Mouse (Mus musculus) left cerebral cortex, postnatal 36 days (tissue): ENCODE results near the gene Tmem181a. TPM values are rescaled to one million over a fixed set of nuclear protein-coding genes. Genes with fewer than 3 reads are reported as not detected.
"Not testable (repeated sequence)": the region's sequence is repeated elsewhere in the genome, so short reads cannot be mapped to it uniquely, and the experiment has no call there.

Experiments used
- DNase-seq, 2 experiments: peaks; one replicate each; pipeline ENCODE4 v3.0.0; 2021 to 2022; ENCODE audit warnings: low spot score in 2 of 2, mixed read lengths in 1 of 2
- intact Hi-C: fragments of 180-260 bp; cut with DNase I; formaldehyde crosslinking; loops from one replicate; pipeline ENCODE4 v1.15.1; 2025
- total RNA-seq, 2 experiments: library from RNA; stranded (reverse); gene quantifications; 2 replicates each; pipeline ENCODE4 v1.2.3; 2021

The Tmem181a gene
- total RNA-seq, 2 experiments from 2014 or later, result 62.0 to 70.5 TPM

- DNase-seq, intact Hi-C loops: not testable (repeated sequence)
Observed at GRCm38 (mm10) chr17:6300190-6300863, 43.7 kb downstream of the Tmem181a start.

- intact Hi-C loops, DNase-seq: not testable (repeated sequence)
Observed at GRCm38 (mm10) chr17:6304891-6305290, 48.2 kb downstream of the Tmem181a start.

GRCm38 (mm10) chr17:6305656-6306270 lies 49.1 kb downstream of the Tmem181a start:
- intact Hi-C loops, DNase-seq: not testable (repeated sequence)

GRCm38 (mm10) chr17:6306503-6306902 lies 49.8 kb downstream of the Tmem181a start:
- DNase-seq, intact Hi-C loops: not testable (repeated sequence)

- intact Hi-C loops, DNase-seq: not testable (repeated sequence)
Observed at GRCm38 (mm10) chr17:6311716-6312115, 55.1 kb downstream of the Tmem181a start.

- intact Hi-C loops, DNase-seq: not testable (repeated sequence)
Observed at GRCm38 (mm10) chr17:6312755-6313154, 56.1 kb downstream of the Tmem181a start.

- DNase-seq, intact Hi-C loops: not testable (repeated sequence)
Observed at GRCm38 (mm10) chr17:6314493-6314892, 57.8 kb downstream of the Tmem181a start.

- DNase-seq, intact Hi-C loops: not testable (repeated sequence)
Observed at GRCm38 (mm10) chr17:6315706-6316105, 59.0 kb downstream of the Tmem181a start.

- DNase-seq, result peak; percentile 72 to 76
- intact Hi-C loops, result not testable (repeated sequence)
Observed at GRCm38 (mm10) chr17:6316379-6317126, 59.9 kb downstream of the Tmem181a start.

- DNase-seq, result peak; percentile 92 to 94
- intact Hi-C loops, result not testable (repeated sequence)
Observed at GRCm38 (mm10) chr17:6317339-6317985, 60.8 kb downstream of the Tmem181a start, which contains the start of gene Dynlt1a. Gene Dynlt1a, minus strand, starts transcription at chr17:6317500.

GRCm38 (mm10) chr17:6321081-6321777 lies 64.6 kb downstream of the Tmem181a start:
- DNase-seq, result peak in 1 of 2 experiments; percentile 33
- intact Hi-C loops, result not testable (repeated sequence)

- intact Hi-C loops, result not testable (repeated sequence)
Observed at GRCm38 (mm10) chr17:6321778-6322101, 65.1 kb downstream of the Tmem181a start.

GRCm38 (mm10) chr17:6325021-6325420 lies 68.4 kb downstream of the Tmem181a start:
- DNase-seq, intact Hi-C loops: not testable (repeated sequence)

More at GRCm38 (mm10) chr17:6321778-6322101, 65.1 kb downstream of the Tmem181a start:
- DNase-seq, result not testable (repeated sequence)

GRCm38 (mm10) chr17:6325543-6325942 lies 68.9 kb downstream of the Tmem181a start:
- intact Hi-C loops, DNase-seq: not testable (repeated sequence)

GRCm38 (mm10) chr17:6327554-6327953 lies 70.9 kb downstream of the Tmem181a start:
- DNase-seq, intact Hi-C loops: not testable (repeated sequence)

- intact Hi-C loops, DNase-seq: not testable (repeated sequence)
Observed at GRCm38 (mm10) chr17:6328997-6329396, 72.3 kb downstream of the Tmem181a start.

- intact Hi-C loops, DNase-seq: not testable (repeated sequence)
Observed at GRCm38 (mm10) chr17:6342606-6343294, 86.1 kb downstream of the Tmem181a start.

- intact Hi-C loops, result not testable (repeated sequence)
- peak in 1 of 2 experiments; percentile 5 for DNase-seq
Observed at GRCm38 (mm10) chr17:6355256-6355655, 98.6 kb downstream of the Tmem181a start.
